Mouse (Mus musculus) intestine, embryonic 15.5 days (tissue): ENCODE measurements around the gene Proser1. TPM values are rescaled to one million over a fixed set of nuclear protein-coding genes. Genes with fewer than 3 reads are reported as not detected.
A peak's percentile ranks its signal among the peaks of the same experiment; 100 is the strongest.

ENCODE experiments used
- ATAC-seq: fragments of 200-750 bp; cut with Nextera tagmentation; 2 replicates; pipeline ENCODE4 v1.8.0; 2017; ENCODE audit warnings: moderate TSS enrichment, moderate library complexity
- H3K27ac ChIP-seq: fragments of 300-500 bp; sonication (generic); 2 replicates; pipeline ENCODE4 v1.5.1; 2015; ENCODE audit warnings: mild to moderate bottlenecking, inconsistent platforms
- H3K27me3 ChIP-seq: fragments of 300-500 bp; sonication (generic); replicated peaks from 2 replicates; pipeline ENCODE4 v1.6.1; 2015; ENCODE audit warnings: inconsistent platforms
- H3K36me3 ChIP-seq: fragments of 300-500 bp; sonication (generic); 2 replicates; pipeline ENCODE4 v1.6.1; 2015; ENCODE audit warnings: inconsistent platforms
- H3K4me1 ChIP-seq: fragments of 300-500 bp; sonication (generic); replicated peaks from 2 replicates; pipeline ENCODE4 v1.6.1; 2015; ENCODE audit warnings: inconsistent platforms
- H3K4me2 ChIP-seq: fragments of 300-500 bp; sonication (generic); replicated peaks from 2 replicates; pipeline ENCODE4 v1.6.1; 2015; ENCODE audit warnings: mild to moderate bottlenecking, inconsistent platforms
- H3K4me3 ChIP-seq: fragments of 300-500 bp; sonication (generic); replicated peaks from 2 replicates; pipeline ENCODE4 v1.5.1; 2015; ENCODE audit warnings: inconsistent platforms
- H3K9ac ChIP-seq: fragments of 300-500 bp; sonication (generic); 2 replicates; pipeline ENCODE4 v1.6.1; 2015; ENCODE audit warnings: inconsistent platforms
- H3K9me3 ChIP-seq: fragments of 300-500 bp; sonication (generic); 2 replicates; pipeline ENCODE4 v1.6.1; 2016; ENCODE audit warnings: inconsistent platforms
- WGBS: fragments of 180-500 bp; shearing (Covaris S2); methylation state at CpG from one replicate; pipeline ENCODE4 v1.1.7; 2015; 5-methylcytosine and 5-hydroxymethylcytosine counted together
- polyA plus RNA-seq: library from polyadenylated mRNA; unstranded; fragments of >200 nt; fragmentation: Nextera tagmentation; extraction: Ambion mirVana; gene quantifications from 2 replicates; pipeline ENCODE4 v1.2.1, GENCODE M21; 2015

The Proser1 gene
- polyA plus RNA-seq, 1 experiment from 2014 or later, result 14.2 TPM

GRCm38 (mm10) chr3:53452351-53452750, 11.1 kb upstream of the Proser1 start:
- Histone ChIP-seq H3K27me3 (no peaks in the 10 kb centered on the region), H3K9me3 (no peaks in the 10 kb centered on the region), H3K4me3 (no peak overlapping the region), H3K4me1 (0 out of 2 replicates have a peak, but pooled peaks cover 2% of the 10 kb centered on the region), H3K4me2 (no peak overlapping the region), H3K36me3 (peaks cover 28% of the 10 kb centered on the region), H3K27ac (no peak overlapping the region), H3K9ac (no peak overlapping the region)
- ATAC-seq, result no peak
- WGBS, result 87% methylated on average over 10 of the region's 10 CpGs

GRCm38 (mm10) chr3:53453346-53453745, 10.1 kb upstream of the Proser1 start:
- 91% methylated on average over 7 of the region's 7 CpGs for WGBS
- no peak overlapping the region for H3K9ac ChIP-seq
- H3K27ac ChIP-seq, result no peak overlapping the region
- H3K36me3 ChIP-seq, result peaks cover 35% of the 10 kb centered on the region
- no peak overlapping the region for H3K4me2 ChIP-seq
- H3K4me1 ChIP-seq, result 0 out of 2 replicates have a peak, but pooled peaks cover 2% of the 10 kb centered on the region
- no peak for ATAC-seq
- no peak overlapping the region for H3K4me3 ChIP-seq
- H3K27me3 ChIP-seq, result no peaks in the 10 kb centered on the region
- no peaks in the 10 kb centered on the region for H3K9me3 ChIP-seq

GRCm38 (mm10) chr3:53454005-53454404, 9.5 kb upstream of the Proser1 start:
- peak overlapping the region; percentile 60; the same call in 1 of the 2 replicates for H3K27ac ChIP-seq
- no peak overlapping the region for H3K4me2 ChIP-seq
- H3K4me3 ChIP-seq, result no peak overlapping the region
- H3K36me3 ChIP-seq, result peaks cover 35% of the 10 kb centered on the region
- no peaks in the 10 kb centered on the region for H3K27me3 ChIP-seq
- no peak overlapping the region for H3K9ac ChIP-seq
- no peaks in the 10 kb centered on the region for H3K9me3 ChIP-seq
- 0 out of 2 replicates have a peak, but pooled peaks cover 2% of the 10 kb centered on the region for H3K4me1 ChIP-seq
- peak; percentile 92 for ATAC-seq
- 72% methylated on average over 6 of the region's 6 CpGs for WGBS

GRCm38 (mm10) chr3:53454561-53454960, 8.9 kb upstream of the Proser1 start:
- WGBS, result 85% methylated on average over 6 of the region's 6 CpGs

GRCm38 (mm10) chr3:53454984-53455383, 8.5 kb upstream of the Proser1 start:
- Histone ChIP-seq H3K4me2 (no peak overlapping the region), H3K27ac (peak overlapping the region; percentile 60; the same call in 1 of the 2 replicates), H3K36me3 (peaks cover 35% of the 10 kb centered on the region), H3K4me1 (0 out of 2 replicates have a peak, but pooled peaks cover 2% of the 10 kb centered on the region), H3K9ac (no peak overlapping the region), H3K27me3 (no peaks in the 10 kb centered on the region), H3K4me3 (no peak overlapping the region), H3K9me3 (no peaks in the 10 kb centered on the region)
- peak; percentile 42 for ATAC-seq
- 61% methylated on average over 7 of the region's 7 CpGs for WGBS

More at GRCm38 (mm10) chr3:53454561-53454960, 8.9 kb upstream of the Proser1 start:
- Histone ChIP-seq H3K4me3 (no peak overlapping the region), H3K36me3 (peaks cover 35% of the 10 kb centered on the region), H3K9ac (no peak overlapping the region), H3K27ac (peak overlapping the region; percentile 60), H3K27me3 (no peaks in the 10 kb centered on the region), H3K9me3 (no peaks in the 10 kb centered on the region), H3K4me2 (no peak overlapping the region), H3K4me1 (0 out of 2 replicates have a peak, but pooled peaks cover 2% of the 10 kb centered on the region)
- ATAC-seq, result no peak

GRCm38 (mm10) chr3:53457750-53458149, 5.7 kb upstream of the Proser1 start:
- Histone ChIP-seq H3K27ac (no peak overlapping the region), H3K36me3 (peaks cover 18% of the 10 kb centered on the region), H3K4me1 (0 out of 2 replicates have a peak, but pooled peaks cover 5% of the 10 kb centered on the region), H3K9ac (no peak overlapping the region), H3K27me3 (no peaks in the 10 kb centered on the region), H3K9me3 (no peaks in the 10 kb centered on the region), H3K4me2 (no peak overlapping the region), H3K4me3 (no peak overlapping the region)
- 68% methylated on average over 5 of the region's 5 CpGs for WGBS
- no peak for ATAC-seq

GRCm38 (mm10) chr3:53460106-53460505, 3.4 kb upstream of the Proser1 start:
- H3K27me3 ChIP-seq, result no peaks in the 10 kb centered on the region
- no peak overlapping the region for H3K4me3 ChIP-seq
- H3K36me3 ChIP-seq, result peaks cover 16% of the 10 kb centered on the region
- no peaks in the 10 kb centered on the region for H3K9me3 ChIP-seq
- no peak overlapping the region for H3K9ac ChIP-seq
- H3K4me2 ChIP-seq, result no peak overlapping the region
- H3K27ac ChIP-seq, result no peak overlapping the region
- 72% methylated on average over 9 of the region's 9 CpGs for WGBS
- no peak for ATAC-seq
- H3K4me1 ChIP-seq, result 0 out of 2 replicates have a peak, but pooled peaks cover 3% of the 10 kb centered on the region

GRCm38 (mm10) chr3:53462701-53463045, 793 bp upstream of the Proser1 start:
- Histone ChIP-seq H3K4me2 (peak overlapping the region; percentile 62), H3K4me1 (peaks cover 16% of the 10 kb centered on the region), H3K4me3 (peak overlapping the region; percentile 96), H3K27me3 (no peaks in the 10 kb centered on the region), H3K9ac (peak overlapping the region; percentile 77), H3K9me3 (no peaks in the 10 kb centered on the region), H3K36me3 (peaks cover 7% of the 10 kb centered on the region), H3K27ac (peak overlapping the region; percentile 78)
- no peak for ATAC-seq
- 4% methylated on average over 9 of the region's 9 CpGs for WGBS

- H3K4me2 ChIP-seq, result peak overlapping the region; percentile 62
- H3K36me3 ChIP-seq, result peaks cover 3% of the 10 kb centered on the region; the same call in 1 of the 2 replicates
- H3K4me1 ChIP-seq, result peaks cover 19% of the 10 kb centered on the region
- no peaks in the 10 kb centered on the region for H3K9me3 ChIP-seq
- peak overlapping the region; percentile 96 for H3K4me3 ChIP-seq
- peak overlapping the region; percentile 89 for H3K9ac ChIP-seq
- WGBS, result 0% methylated on average over 35 of the region's 35 CpGs
- peak; percentile 60; the same call in 1 of the 2 replicates for ATAC-seq
- peak overlapping the region; percentile 81 for H3K27ac ChIP-seq
- no peaks in the 10 kb centered on the region for H3K27me3 ChIP-seq
These were observed 274 bp downstream of the Proser1 start for GRCm38 (mm10) chr3:53463765-53464114.

GRCm38 (mm10) chr3:53464146-53464698, 756 bp downstream of the Proser1 start:
- ATAC-seq, result no peak

GRCm38 (mm10) chr3:53465330-53465729, 1.9 kb downstream of the Proser1 start:
- H3K27me3 ChIP-seq, result no peaks in the 10 kb centered on the region
- ATAC-seq, result no peak
- peaks cover 3% of the 10 kb centered on the region; the same call in 1 of the 2 replicates for H3K36me3 ChIP-seq
- H3K9me3 ChIP-seq, result no peaks in the 10 kb centered on the region
- WGBS, result 33% methylated on average over 6 of the region's 6 CpGs
- H3K4me3 ChIP-seq, result peak overlapping the region; percentile 23
- no peak overlapping the region for H3K27ac ChIP-seq
- H3K4me1 ChIP-seq, result peaks cover 19% of the 10 kb centered on the region
- no peak overlapping the region for H3K9ac ChIP-seq
- peak overlapping the region; percentile 62 for H3K4me2 ChIP-seq

More at GRCm38 (mm10) chr3:53464146-53464698, 756 bp downstream of the Proser1 start:
- WGBS, result under 1% methylated on average over 20 of the region's 20 CpGs
- H3K4me2 ChIP-seq, result peak overlapping the region; percentile 62
- peak overlapping the region; percentile 81; the same call in 1 of the 2 replicates for H3K27ac ChIP-seq
- H3K9me3 ChIP-seq, result no peaks in the 10 kb centered on the region
- no peaks in the 10 kb centered on the region for H3K27me3 ChIP-seq
- H3K4me1 ChIP-seq, result peaks cover 19% of the 10 kb centered on the region
- peak overlapping the region; percentile 89 for H3K9ac ChIP-seq
- H3K36me3 ChIP-seq, result peaks cover 3% of the 10 kb centered on the region; the same call in 1 of the 2 replicates
- peak overlapping the region; percentile 96 for H3K4me3 ChIP-seq

- no peak for ATAC-seq
- H3K4me2 ChIP-seq, result peak overlapping the region; percentile 62
These were observed 3.0 kb downstream of the Proser1 start for GRCm38 (mm10) chr3:53466481-53466880.

GRCm38 (mm10) chr3:53467356-53467755, 3.9 kb downstream of the Proser1 start:
- H3K36me3 ChIP-seq, result peaks cover 12% of the 10 kb centered on the region
- no peaks in the 10 kb centered on the region for H3K9me3 ChIP-seq
- H3K27me3 ChIP-seq, result no peaks in the 10 kb centered on the region
- peaks cover 16% of the 10 kb centered on the region for H3K4me1 ChIP-seq
- H3K4me2 ChIP-seq, result no peak overlapping the region
- WGBS, result 70% methylated on average over 4 of the region's 5 CpGs
- no peak overlapping the region for H3K27ac ChIP-seq
- no peak overlapping the region for H3K4me3 ChIP-seq
- ATAC-seq, result no peak
- H3K9ac ChIP-seq, result no peak overlapping the region

More at GRCm38 (mm10) chr3:53466481-53466880, 3.0 kb downstream of the Proser1 start:
- no peak overlapping the region for H3K4me3 ChIP-seq
- no peaks in the 10 kb centered on the region for H3K9me3 ChIP-seq
- 74% methylated on average over 9 of the region's 9 CpGs for WGBS
- H3K27me3 ChIP-seq, result no peaks in the 10 kb centered on the region
- no peak overlapping the region for H3K27ac ChIP-seq
- peaks cover 16% of the 10 kb centered on the region for H3K4me1 ChIP-seq
- no peak overlapping the region for H3K9ac ChIP-seq
- peaks cover 7% of the 10 kb centered on the region for H3K36me3 ChIP-seq
